9 mouse cellular contexts compared by ENCODE assay signal in the genomic region with DNA sequence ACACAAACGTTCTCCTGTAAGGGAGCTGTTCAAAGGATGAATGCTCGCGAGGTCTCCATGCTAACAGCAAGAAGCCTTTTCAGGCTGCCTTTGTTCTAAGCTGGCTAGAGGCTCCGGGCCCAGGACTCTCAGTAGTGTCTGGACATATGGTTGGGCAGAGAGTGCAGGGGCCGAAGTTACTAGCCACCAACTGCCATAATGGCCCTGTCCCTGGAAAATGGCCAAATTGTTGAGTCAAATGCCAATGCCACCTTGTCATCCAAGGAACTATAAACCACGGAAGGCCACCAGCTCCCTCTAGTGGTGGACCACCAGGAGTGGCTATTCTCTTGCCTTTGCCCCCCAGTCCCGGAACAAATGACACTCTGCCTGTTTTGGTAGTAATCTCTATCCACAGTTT.
A peak's percentile ranks its signal among the peaks of the same experiment; 100 is the strongest.
DNase-seq lines count a peak whose midpoint lies in the region; ATAC-seq and TF ChIP-seq lines count a peak whose summit lies in the region.
"Had no signal": no experiment of that assay in that cellular context is flagged by ENCODE, and none has a peak within 500 bp of the region (broad histone marks: within the 10 kb centered on the region; RNA-seq: fewer than 3 reads in every experiment).

No protein-coding gene starts in this region.

- ATAC-seq in forebrain, embryonic 16.5 days = peak; percentile 64
- no peak for ATAC-seq in kidney, postnatal 0 days (replicated peaks; ENCODE audit: low FRiP score, low read depth)
- no peak for ATAC-seq in liver, embryonic 14.5 days (ENCODE audit: insufficient read depth)

- TF ChIP-seq CTCF in brain, embryonic 14.5 days (IDR thresholded peaks at IDR 0.05; ENCODE audit: borderline replicate concordance, extremely low read depth, insufficient read depth, insufficient read length) = peak; percentile 65; the same call in 1 of the 2 replicates
- TF ChIP-seq CTCF in kidney, postnatal 0 days (IDR thresholded peaks at IDR 0.05; ENCODE audit: low read depth) = peak; percentile 85
- TF ChIP-seq CTCF in liver, embryonic 14.5 days (IDR thresholded peaks at IDR 0.05; ENCODE audit: low read depth) = peak; percentile 82

- no peak overlapping the region for H3K4me3 ChIP-seq in forebrain, embryonic 16.5 days (replicated peaks; ENCODE audit: low read length)
- no peak overlapping the region for H3K4me3 ChIP-seq in kidney, postnatal 0 days (replicated peaks; ENCODE audit: low read depth, low read length)
- no peak overlapping the region for H3K4me3 ChIP-seq in liver, embryonic 14.5 days (ENCODE audit: insufficient read depth in 1 of 2, low read depth in 2 of 2, low read length in 2 of 2)
- H3K4me3 ChIP-seq: heart, embryonic 15.5 days had no signal

- H3K4me2 ChIP-seq in forebrain, embryonic 16.5 days (ENCODE audit: low read length) = no peak overlapping the region
- 0 out of 2 replicates have a peak overlapping the region, but pooled peaks have one; percentile 21 for H3K4me2 ChIP-seq in kidney, postnatal 0 days (ENCODE audit: low read length)
- H3K4me2 ChIP-seq in liver, embryonic 14.5 days (ENCODE audit: low read depth) = no peak overlapping the region
- H3K4me2 ChIP-seq: heart, embryonic 15.5 days had no signal

- H3K4me1 ChIP-seq in forebrain, embryonic 16.5 days (replicated peaks; ENCODE audit: control insufficient read depth, insufficient read depth, low read length) = no peaks in the 10 kb centered on the region
- no peaks in the 10 kb centered on the region for H3K4me1 ChIP-seq in kidney, postnatal 0 days (replicated peaks; ENCODE audit: insufficient read depth, low read length)
- H3K4me1 ChIP-seq in liver, embryonic 14.5 days (replicated peaks; ENCODE audit: control insufficient read depth in 2 of 2, insufficient read depth in 2 of 2, low read length in 1 of 2) = no peaks in the 10 kb centered on the region
- H3K4me1 ChIP-seq: heart, embryonic 15.5 days had no signal

- DNase-seq in urinary bladder, postnatal 14 days (ENCODE audit: low spot score) = peak; percentile 60
- DNase-seq in urinary bladder, postnatal 10 days (ENCODE audit: low spot score) = no peak
- DNase-seq in brain, embryonic 14.5 days (ENCODE audit: low read depth) = peak; percentile 78
- peak; percentile 50 for DNase-seq in kidney, postnatal 0 days (ENCODE audit: low spot score)
- no peak for DNase-seq in liver, embryonic 14.5 days (ENCODE audit: low read depth in 3 of 3, low spot score in 3 of 3)
- peak; percentile 29 for DNase-seq in retina, postnatal 7 days (ENCODE audit: low read depth, low spot score)
- no peak for DNase-seq in MN1 (ENCODE audit: low spot score)

- H3K27me3 ChIP-seq in forebrain, embryonic 16.5 days (replicated peaks; ENCODE audit: control insufficient read depth, insufficient read depth, low read length) = no peaks in the 10 kb centered on the region
- no peaks in the 10 kb centered on the region for H3K27me3 ChIP-seq in kidney, postnatal 0 days (ENCODE audit: insufficient read depth, low read length)
- no peaks in the 10 kb centered on the region for H3K27me3 ChIP-seq in liver, embryonic 14.5 days (ENCODE audit: control insufficient read depth, insufficient read depth, low read length)
- H3K27me3 ChIP-seq: heart, embryonic 15.5 days had no signal

- no peak overlapping the region for H3K27ac ChIP-seq in forebrain, embryonic 16.5 days (ENCODE audit: low read length)
- no peak overlapping the region for H3K27ac ChIP-seq in kidney, postnatal 0 days
- no peak overlapping the region for H3K27ac ChIP-seq in liver, embryonic 14.5 days
- H3K27ac ChIP-seq: heart, embryonic 15.5 days had no signal

- WGBS in forebrain, embryonic 16.5 days = 15% methylated on average over 7 of the region's 7 CpGs
- WGBS in kidney, postnatal 0 days = 33% methylated on average over 7 of the region's 7 CpGs
- WGBS in liver, embryonic 14.5 days (ENCODE audit: insufficient replicate concordance) = 46% methylated on average over 7 of the region's 7 CpGs

- no peak overlapping the region for H3K9ac ChIP-seq in forebrain, embryonic 16.5 days (replicated peaks; ENCODE audit: low read depth, low read length)
- H3K9ac ChIP-seq in kidney, postnatal 0 days (ENCODE audit: low read depth, low read length) = no peak overlapping the region
- H3K9ac ChIP-seq in liver, embryonic 14.5 days (replicated peaks) = no peak overlapping the region
- H3K9ac ChIP-seq: heart, embryonic 15.5 days had no signal

- no peaks in the 10 kb centered on the region for H3K36me3 ChIP-seq in forebrain, embryonic 16.5 days (ENCODE audit: control insufficient read depth, insufficient read depth)
- H3K36me3 ChIP-seq in kidney, postnatal 0 days (ENCODE audit: insufficient read depth, low read length) = no peaks in the 10 kb centered on the region
- no peaks in the 10 kb centered on the region for H3K36me3 ChIP-seq in liver, embryonic 14.5 days (replicated peaks; ENCODE audit: control insufficient read depth, insufficient read depth, low read depth)
- H3K36me3 ChIP-seq: heart, embryonic 15.5 days had no signal

- H3K9me3 ChIP-seq in forebrain, embryonic 16.5 days (ENCODE audit: control insufficient read depth, low read length) = no peaks in the 10 kb centered on the region
- no peaks in the 10 kb centered on the region for H3K9me3 ChIP-seq in kidney, postnatal 0 days (replicated peaks; ENCODE audit: low read length)
- H3K9me3 ChIP-seq in liver, embryonic 14.5 days (ENCODE audit: control insufficient read depth, low read length) = no peaks in the 10 kb centered on the region
- H3K9me3 ChIP-seq: heart, embryonic 15.5 days had no signal

- TF ChIP-seq EP300 in liver, embryonic 14.5 days (IDR thresholded peaks at IDR 0.05; ENCODE audit: low read depth) = no peak

- no peak for TF ChIP-seq POLR2A in brain, embryonic 14.5 days (IDR thresholded peaks at IDR 0.05; ENCODE audit: borderline replicate concordance, extremely low read depth, insufficient read depth, insufficient read length, poor library complexity, severe bottlenecking)

Comparison
In these comparisons a context has a peak if more than half of its experiments do, and no peak if none do; other contexts are left out.
1. DNase-seq: peak in urinary bladder, postnatal 14 days (single experiment), brain, embryonic 14.5 days (single experiment), kidney, postnatal 0 days (single experiment) and retina, postnatal 7 days (single experiment); none in urinary bladder, postnatal 10 days (single experiment), liver, embryonic 14.5 days (0 of 3) and MN1 (single experiment).
2. Peak in every context shown above with its lines, with median percentiles within 50 percentile points of each other: CTCF ChIP-seq.